Mouse (Mus musculus) intestine, embryonic 14.5 days (tissue): ENCODE measurements around the gene Ppp2r2c. TPM values are rescaled to one million over a fixed set of nuclear protein-coding genes. Genes with fewer than 3 reads are reported as not detected.

Experiments
- ATAC-seq: fragments of 200-750 bp; cut with Nextera tagmentation; replicated peaks from 2 replicates; pipeline ENCODE4 v1.8.0; 2017; ENCODE audit warnings: low read depth, moderate number of reproducible peaks, moderate TSS enrichment, moderate library complexity; ENCODE audit not compliant: low FRiP score, low TSS enrichment
- DNase-seq: peaks from one replicate; pipeline ENCODE4 v3.0.0-alpha.2; 2018; ENCODE audit warnings: low spot score
- H3K27ac ChIP-seq: fragments of 300-500 bp; sonication (generic); 2 replicates; pipeline ENCODE4 v1.5.1; 2014; ENCODE audit warnings: low read depth, mild to moderate bottlenecking, control low read depth
- H3K27me3 ChIP-seq: fragments of 300-500 bp; sonication (generic); replicated peaks from 2 replicates; pipeline ENCODE4 v1.6.1; 2014; ENCODE audit warnings: low read length, control low read depth; ENCODE audit not compliant: control insufficient read depth, insufficient read depth
- H3K36me3 ChIP-seq: fragments of 300-500 bp; sonication (generic); 2 replicates; pipeline ENCODE4 v1.6.1; 2014; ENCODE audit warnings: low read length, control low read depth; ENCODE audit not compliant: control insufficient read depth, insufficient read depth
- H3K4me1 ChIP-seq: fragments of 300-500 bp; sonication (generic); replicated peaks from 2 replicates; pipeline ENCODE4 v1.6.1; 2014; ENCODE audit warnings: low read length, control low read depth, mixed read lengths; ENCODE audit not compliant: control insufficient read depth, insufficient read depth
- H3K4me2 ChIP-seq: fragments of 300-500 bp; sonication (generic); 2 replicates; pipeline ENCODE4 v1.6.1; 2014; ENCODE audit warnings: low read length
- H3K4me3 ChIP-seq: fragments of 300-500 bp; sonication (generic); 2 replicates; pipeline ENCODE4 v1.5.1; 2014; ENCODE audit warnings: low read depth, low read length, control low read depth, mixed read lengths
- H3K9ac ChIP-seq: fragments of 300-500 bp; sonication (generic); 2 replicates; pipeline ENCODE4 v1.6.1; 2014; ENCODE audit warnings: mild to moderate bottlenecking, low read length
- H3K9me3 ChIP-seq: fragments of 300-500 bp; sonication (generic); 2 replicates; pipeline ENCODE4 v1.6.1; 2016; ENCODE audit warnings: low read length, control low read depth; ENCODE audit not compliant: control insufficient read depth
- WGBS: fragments of 180-500 bp; shearing (Covaris S2); extraction: QIAGEN DNeasy Blood & Tissue Kit; methylation state at CpG from one replicate; pipeline ENCODE4 v1.1.7; 2014; 5-methylcytosine and 5-hydroxymethylcytosine counted together
- polyA plus RNA-seq: library from polyadenylated mRNA; unstranded; fragments of >200 nt; fragmentation: Nextera tagmentation; extraction: Ambion mirVana; gene quantifications from 2 replicates; pipeline ENCODE4 v1.2.1, GENCODE M21; 2014

Ppp2r2c gene
- polyA plus RNA-seq, 1 experiment from 2014 or later, result 0.73 TPM

- H3K36me3 ChIP-seq, result no peaks in the 10 kb centered on the region
- no peak overlapping the region for H3K9ac ChIP-seq
- no peak for ATAC-seq
- no peaks in the 10 kb centered on the region for H3K9me3 ChIP-seq
- WGBS, result 82% methylated on average over 11 of the region's 11 CpGs
- no peak overlapping the region for H3K4me3 ChIP-seq
- no peak overlapping the region for H3K27ac ChIP-seq
- no peak overlapping the region for H3K4me2 ChIP-seq
- no peak for DNase-seq
- no peaks in the 10 kb centered on the region for H3K4me1 ChIP-seq
- H3K27me3 ChIP-seq, result no peaks in the 10 kb centered on the region
These were observed 20.6 kb downstream of the Ppp2r2c start for GRCm38 (mm10) chr5:36888911-36889310.

DNA sequence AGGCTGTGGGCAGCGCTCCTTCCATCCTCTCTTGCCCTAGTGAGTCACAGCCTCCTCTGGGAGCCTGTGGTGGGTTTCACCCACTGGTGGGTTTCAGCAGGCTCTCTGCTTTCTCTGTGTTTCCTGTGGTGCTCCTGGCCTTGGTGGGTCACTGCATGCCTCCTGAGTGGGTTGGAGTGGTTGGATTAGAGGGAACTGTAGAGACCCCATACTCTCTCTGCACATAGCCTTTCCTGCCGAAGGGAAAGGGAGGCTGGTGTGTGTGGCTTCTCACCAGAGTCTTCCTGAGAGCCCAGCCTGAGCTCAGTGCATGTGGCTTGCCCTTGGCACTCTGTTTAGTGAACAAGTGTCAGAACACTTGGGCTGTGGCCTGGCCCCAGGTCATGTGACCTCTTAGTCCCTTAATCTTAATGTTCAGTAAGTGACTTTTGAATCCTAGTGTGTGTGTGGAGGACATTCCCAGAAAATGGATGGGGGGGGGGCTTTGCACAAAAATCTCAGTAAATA lies 21.1 kb downstream of the Ppp2r2c start:
- H3K4me1 ChIP-seq, result no peaks in the 10 kb centered on the region
- H3K9ac ChIP-seq, result no peak overlapping the region
- no peaks in the 10 kb centered on the region; the same call in 1 of the 2 replicates for H3K27me3 ChIP-seq
- no peaks in the 10 kb centered on the region for H3K9me3 ChIP-seq
- ATAC-seq (no peak), DNase-seq (no peak)
- H3K27ac ChIP-seq, result no peak overlapping the region
- no peak overlapping the region for H3K4me2 ChIP-seq
- no peaks in the 10 kb centered on the region for H3K36me3 ChIP-seq
- no peak overlapping the region for H3K4me3 ChIP-seq
- WGBS, result 88% methylated on average over 2 of the region's 2 CpGs

DNA sequence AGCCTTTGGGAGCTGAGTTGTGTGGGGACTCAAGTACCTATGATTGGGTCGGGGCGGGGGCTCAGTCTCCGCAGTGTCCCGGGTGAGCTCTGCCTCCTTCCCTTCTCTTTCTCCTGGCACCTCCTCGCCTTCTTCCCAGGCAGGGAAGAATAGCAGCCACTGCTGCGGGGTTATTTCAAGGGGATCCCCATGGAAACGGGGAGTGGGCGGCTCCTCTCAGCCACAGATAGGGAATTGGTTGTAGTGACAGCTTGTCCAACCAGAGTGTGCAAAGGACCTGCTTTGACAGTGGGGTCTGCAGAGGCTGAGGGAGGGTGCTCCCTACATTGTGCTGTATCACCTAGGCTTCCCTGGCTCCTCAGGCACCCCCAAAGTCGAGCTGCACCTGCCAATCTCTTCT lies 22.5 kb downstream of the Ppp2r2c start:
- Histone ChIP-seq H3K27ac (no peak overlapping the region), H3K9ac (no peak overlapping the region), H3K4me1 (no peaks in the 10 kb centered on the region), H3K4me2 (no peak overlapping the region), H3K9me3 (no peaks in the 10 kb centered on the region), H3K36me3 (no peaks in the 10 kb centered on the region), H3K4me3 (no peak overlapping the region), H3K27me3 (no peaks in the 10 kb centered on the region; the same call in 1 of the 2 replicates)
- DNase-seq (no peak), ATAC-seq (no peak)
- 36% methylated on average over 9 of the region's 9 CpGs for WGBS

DNA sequence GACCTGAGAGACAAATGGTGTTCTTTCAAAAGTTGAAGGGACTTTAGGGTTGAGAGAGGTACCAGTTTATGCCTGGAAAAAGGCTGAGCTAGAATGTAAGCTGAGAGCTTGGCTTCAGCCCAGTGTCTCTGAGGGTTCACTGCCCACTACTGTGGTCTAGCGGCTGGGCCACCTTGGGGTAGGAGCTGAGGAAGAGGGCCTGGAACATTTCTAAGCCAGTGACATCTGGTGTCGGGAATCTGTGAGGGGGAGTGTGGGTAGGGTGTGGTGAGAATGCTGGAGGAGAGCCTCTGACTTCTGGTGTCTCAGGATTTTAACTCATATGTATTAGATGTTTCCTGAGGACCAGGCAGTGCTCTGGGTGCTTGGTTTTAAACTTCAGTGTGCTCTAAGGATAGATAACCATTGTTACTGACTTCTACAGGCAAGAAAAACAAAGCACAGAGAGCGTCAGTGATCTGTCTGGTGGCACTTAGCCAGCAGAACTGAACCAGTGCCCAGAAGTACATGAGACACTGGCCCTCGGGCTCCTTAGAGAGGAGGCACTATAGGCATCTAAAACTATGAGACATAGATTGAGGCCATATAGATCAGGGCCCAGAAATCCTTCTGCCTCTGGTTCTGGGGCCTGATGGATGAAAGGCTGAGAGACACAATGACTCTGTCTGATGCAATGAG lies 23.6 kb downstream of the Ppp2r2c start:
- H3K4me3 ChIP-seq, result no peak overlapping the region
- no peak overlapping the region for H3K9ac ChIP-seq

DNA sequence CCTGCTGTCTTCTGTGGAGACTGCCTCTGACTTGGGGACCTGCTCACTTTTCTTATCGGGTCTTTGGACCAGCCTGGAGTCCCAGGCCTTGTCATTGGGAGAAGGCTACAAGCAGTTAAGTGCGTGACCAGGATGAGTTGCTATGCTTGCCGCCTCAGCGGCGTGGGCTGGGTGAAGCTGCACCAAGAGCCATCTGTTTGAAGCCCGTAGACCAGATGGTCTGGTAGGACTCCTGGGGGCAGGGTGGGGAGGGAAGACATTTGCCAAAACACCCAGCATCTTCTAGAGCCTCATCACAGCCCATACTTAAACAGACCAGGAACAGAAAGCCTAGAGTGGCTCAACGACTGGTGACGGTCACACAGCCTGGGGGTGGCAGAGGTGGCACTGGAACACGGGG lies 24.9 kb downstream of the Ppp2r2c start:
- Histone ChIP-seq H3K36me3 (no peaks in the 10 kb centered on the region), H3K9ac (no peak overlapping the region), H3K4me2 (no peak overlapping the region), H3K27ac (no peak overlapping the region), H3K4me3 (no peak overlapping the region), H3K27me3 (no peaks in the 10 kb centered on the region; the same call in 1 of the 2 replicates), H3K4me1 (no peaks in the 10 kb centered on the region), H3K9me3 (no peaks in the 10 kb centered on the region)
- ATAC-seq, result no peak
- DNase-seq, result no peak
- 71% methylated on average over 9 of the region's 9 CpGs for whole genome bisulfite sequencing

More for the DNA sequence above, 23.6 kb downstream of the Ppp2r2c start:
- H3K9me3 ChIP-seq, result no peaks in the 10 kb centered on the region
- H3K4me1 ChIP-seq, result no peaks in the 10 kb centered on the region
- ATAC-seq (no peak), DNase-seq (no peak)
- H3K4me2 ChIP-seq, result no peak overlapping the region
- no peaks in the 10 kb centered on the region; the same call in 1 of the 2 replicates for H3K27me3 ChIP-seq
- H3K27ac ChIP-seq, result no peak overlapping the region
- no peaks in the 10 kb centered on the region for H3K36me3 ChIP-seq
- WGBS, result 45% methylated on average over 4 of the region's 4 CpGs

DNA sequence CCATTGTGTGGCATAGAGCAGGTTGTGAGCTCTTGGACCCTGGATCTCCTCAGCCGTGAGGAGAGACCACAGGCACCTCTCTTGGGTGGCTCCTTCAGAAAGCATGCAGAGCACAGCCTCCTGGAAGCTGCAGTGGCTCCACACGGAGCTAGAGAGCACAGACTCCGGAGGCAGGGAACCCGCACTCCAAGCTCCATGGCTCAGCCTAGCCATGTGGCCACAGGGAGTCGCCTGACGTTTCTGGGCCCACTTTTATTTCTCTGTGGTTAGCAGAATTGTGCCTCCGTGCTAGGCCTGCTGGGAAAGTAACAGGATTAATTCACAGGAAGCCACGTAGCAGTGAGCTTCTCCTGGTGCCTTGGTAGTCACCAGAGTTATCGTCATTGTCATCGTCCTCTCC lies 25.8 kb downstream of the Ppp2r2c start:
- Histone ChIP-seq H3K27me3 (no peaks in the 10 kb centered on the region; the same call in 1 of the 2 replicates), H3K9me3 (no peaks in the 10 kb centered on the region), H3K4me2 (no peak overlapping the region), H3K27ac (no peak overlapping the region), H3K4me3 (no peak overlapping the region), H3K36me3 (no peaks in the 10 kb centered on the region), H3K4me1 (no peaks in the 10 kb centered on the region), H3K9ac (no peak overlapping the region)
- ATAC-seq, result no peak
- no peak for DNase-seq
- 74% methylated on average over 10 of the region's 10 CpGs for WGBS

DNA sequence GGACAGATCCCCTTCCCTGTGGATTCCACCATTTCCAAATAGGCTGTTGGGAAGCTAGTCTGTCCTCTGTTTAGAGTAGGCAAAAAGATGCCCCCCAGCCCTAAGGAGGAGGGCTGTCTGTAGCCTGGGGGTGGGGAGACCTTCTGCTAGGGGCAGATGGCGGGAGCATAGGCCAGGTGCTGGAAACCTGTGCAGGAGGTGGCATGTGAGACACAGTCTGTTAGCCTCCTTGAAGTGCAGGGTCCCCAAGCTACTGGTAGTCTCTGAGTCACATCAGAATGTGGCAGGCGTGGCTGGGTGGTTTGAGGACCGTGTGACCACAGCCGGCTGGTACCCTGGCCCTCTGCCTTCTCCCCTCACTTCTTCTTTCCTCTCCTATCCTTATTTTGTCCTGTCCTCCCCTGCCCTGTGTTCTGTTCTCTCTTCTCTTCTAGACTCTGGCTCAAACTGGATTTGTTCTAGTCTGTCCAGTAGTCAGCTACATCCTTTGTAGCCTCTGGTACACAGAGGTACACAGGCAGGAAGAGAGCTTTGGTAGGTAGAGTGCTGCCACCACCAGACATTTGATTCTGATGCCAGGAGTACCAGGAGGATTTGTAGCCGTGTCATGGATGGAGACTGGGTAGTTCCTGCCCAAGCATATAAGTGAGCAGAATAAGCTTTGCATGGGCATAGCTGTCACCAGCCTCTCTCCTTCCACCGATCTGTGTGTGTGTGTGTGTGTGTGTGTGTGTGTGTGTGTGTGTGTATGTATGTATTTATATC lies 26.5 kb downstream of the Ppp2r2c start:
- Histone ChIP-seq H3K4me2 (no peak overlapping the region), H3K27me3 (no peaks in the 10 kb centered on the region; the same call in 1 of the 2 replicates), H3K4me3 (no peak overlapping the region), H3K27ac (no peak overlapping the region), H3K9me3 (no peaks in the 10 kb centered on the region), H3K4me1 (no peaks in the 10 kb centered on the region), H3K36me3 (no peaks in the 10 kb centered on the region), H3K9ac (no peak overlapping the region)
- DNase-seq (no peak), ATAC-seq (no peak)
- WGBS, result 80% methylated on average over 6 of the region's 6 CpGs

DNA sequence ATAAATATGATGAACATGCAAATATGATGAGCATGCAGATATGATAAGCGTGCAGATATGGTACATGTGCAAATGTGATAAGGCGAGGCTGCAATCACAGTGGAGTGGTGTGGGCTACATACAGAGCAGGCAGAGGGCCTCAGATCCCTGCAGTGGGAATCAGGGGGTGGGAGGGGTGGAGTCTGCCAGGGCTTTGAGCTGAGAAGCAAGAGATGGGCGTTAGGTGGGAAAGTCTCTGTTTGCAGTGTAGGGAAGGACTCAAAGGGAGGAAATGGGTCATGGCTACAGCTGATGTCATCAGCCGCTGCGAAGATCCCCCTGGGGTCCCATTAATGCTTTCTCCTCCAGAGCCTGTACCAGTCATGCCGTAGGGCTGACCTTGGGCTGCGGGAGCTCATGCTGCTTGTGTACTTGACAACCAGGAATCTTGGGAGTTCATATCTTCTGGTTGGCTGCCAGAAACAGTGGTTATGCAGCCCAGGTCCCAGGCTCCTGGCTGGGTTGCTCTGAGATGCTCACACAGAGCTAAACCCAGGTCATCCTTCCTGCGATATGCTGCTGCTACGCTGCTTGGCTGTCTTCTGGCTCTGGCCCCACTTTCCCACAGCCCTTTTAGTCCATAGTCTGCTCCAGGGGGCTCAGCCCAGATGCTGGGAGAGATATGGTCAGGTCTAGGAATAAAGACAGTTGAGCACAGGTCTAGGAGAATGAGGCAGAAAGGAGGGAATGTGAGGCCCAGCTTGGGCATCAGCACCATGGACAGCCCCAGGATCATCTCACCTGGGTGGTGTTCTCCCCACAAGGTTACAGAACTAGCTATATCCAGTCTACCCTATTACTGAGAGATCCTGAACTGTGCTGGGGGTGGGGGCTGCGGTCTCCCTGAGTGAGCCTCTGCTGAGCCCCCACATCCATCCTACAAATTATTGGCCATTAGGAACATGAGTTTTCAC lies 27.6 kb downstream of the Ppp2r2c start:
- Histone ChIP-seq H3K4me1 (no peaks in the 10 kb centered on the region), H3K27me3 (no peaks in the 10 kb centered on the region; the same call in 1 of the 2 replicates), H3K4me3 (no peak overlapping the region), H3K9me3 (no peaks in the 10 kb centered on the region), H3K4me2 (no peak overlapping the region), H3K36me3 (no peaks in the 10 kb centered on the region), H3K27ac (no peak overlapping the region), H3K9ac (no peak overlapping the region)
- ATAC-seq (no peak), DNase-seq (peak; percentile 63)
- 78% methylated on average over 10 of the region's 10 CpGs for WGBS
